Mouse (Mus musculus): Measurements from ENCODE around the gene Hivep2. TPM values are rescaled to one million over a fixed set of nuclear protein-coding genes. Genes with fewer than 3 reads are reported as not detected.

Gene Hivep2
- polyA plus RNA-seq, 1 experiment from 2014 or later = 6.5 TPM

DNA sequence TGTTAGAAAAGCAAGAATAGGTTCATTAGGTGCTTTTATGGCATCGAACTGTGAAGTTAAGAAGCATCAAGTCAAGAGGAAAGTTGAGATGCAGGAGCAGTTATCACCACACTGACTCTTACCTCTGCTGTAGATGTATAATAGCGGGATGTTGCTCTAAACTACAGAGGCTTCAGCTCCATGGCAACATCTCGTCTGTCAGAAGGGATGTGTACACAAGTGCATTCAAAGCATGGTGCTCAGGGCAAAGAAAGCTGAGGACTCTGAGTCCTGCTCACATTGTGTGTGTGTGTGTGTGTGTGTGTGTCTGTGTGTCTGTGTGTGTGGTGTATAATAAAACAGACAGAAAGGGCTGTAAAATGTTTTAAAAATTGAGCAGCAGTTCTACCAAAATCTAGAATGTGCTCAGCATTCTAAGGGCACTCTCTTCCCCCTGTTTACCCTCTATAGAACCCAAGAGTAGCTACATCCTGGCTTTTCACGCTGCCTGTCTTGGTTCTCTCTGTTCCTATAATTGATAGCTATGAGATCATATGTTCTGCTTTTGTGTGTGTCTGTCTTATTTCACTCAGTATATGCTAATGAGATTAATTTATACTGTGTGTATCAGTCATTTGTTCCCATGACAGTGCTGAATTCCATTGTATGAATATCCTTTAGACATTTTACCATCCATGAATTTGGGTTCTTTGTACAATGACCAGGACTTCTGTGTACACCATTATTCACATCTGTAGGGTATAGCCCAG is 39.1 kb downstream of the Hivep2 start:
- no peaks in the 10 kb centered on the region for H3K4me1 ChIP-seq
- H3K9me3 ChIP-seq = no peaks in the 10 kb centered on the region
- 73% methylated on average over 4 of the region's 4 CpGs for WGBS
- ATAC-seq (ENCODE audit: low FRiP score, low read depth) = no peak
- no peaks in the 10 kb centered on the region for H3K36me3 ChIP-seq
- H3K4me3 ChIP-seq = no peak overlapping the region
- no peak overlapping the region for H3K4me2 ChIP-seq (replicated peaks)
- no peaks in the 10 kb centered on the region for H3K27me3 ChIP-seq
- no peak overlapping the region for H3K27ac ChIP-seq
- no peak overlapping the region for H3K9ac ChIP-seq

DNA sequence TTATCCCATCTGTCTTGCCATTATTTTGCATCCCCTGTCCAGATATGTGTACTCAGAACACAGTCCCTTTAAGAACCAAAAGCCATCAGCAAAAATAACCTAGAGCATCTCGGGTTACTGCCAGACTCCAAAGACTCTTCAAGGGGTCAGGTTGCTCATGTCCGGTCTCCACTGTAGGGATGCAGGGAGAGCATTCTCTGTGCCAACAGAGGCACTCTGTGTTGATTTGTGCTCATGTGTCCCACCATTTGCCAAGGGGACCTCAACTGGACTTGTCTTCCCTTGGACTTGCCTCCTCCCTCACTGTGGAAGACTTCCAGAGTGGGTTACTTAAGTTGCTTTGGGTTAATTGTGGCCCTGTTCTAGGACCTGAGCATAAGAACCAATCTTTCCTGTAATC is 43.8 kb downstream of the Hivep2 start:
- Histone ChIP-seq H3K9me3 (no peaks in the 10 kb centered on the region), H3K27me3 (no peaks in the 10 kb centered on the region), H3K4me1 (no peaks in the 10 kb centered on the region), H3K9ac (no peak overlapping the region), H3K4me3 (no peak overlapping the region), H3K27ac (no peak overlapping the region), H3K4me2 (replicated peaks) (no peak overlapping the region), H3K36me3 (no peaks in the 10 kb centered on the region)
- ATAC-seq (ENCODE audit: low FRiP score, low read depth) = no peak
- 62% methylated on average over 2 of the region's 2 CpGs for WGBS

DNA sequence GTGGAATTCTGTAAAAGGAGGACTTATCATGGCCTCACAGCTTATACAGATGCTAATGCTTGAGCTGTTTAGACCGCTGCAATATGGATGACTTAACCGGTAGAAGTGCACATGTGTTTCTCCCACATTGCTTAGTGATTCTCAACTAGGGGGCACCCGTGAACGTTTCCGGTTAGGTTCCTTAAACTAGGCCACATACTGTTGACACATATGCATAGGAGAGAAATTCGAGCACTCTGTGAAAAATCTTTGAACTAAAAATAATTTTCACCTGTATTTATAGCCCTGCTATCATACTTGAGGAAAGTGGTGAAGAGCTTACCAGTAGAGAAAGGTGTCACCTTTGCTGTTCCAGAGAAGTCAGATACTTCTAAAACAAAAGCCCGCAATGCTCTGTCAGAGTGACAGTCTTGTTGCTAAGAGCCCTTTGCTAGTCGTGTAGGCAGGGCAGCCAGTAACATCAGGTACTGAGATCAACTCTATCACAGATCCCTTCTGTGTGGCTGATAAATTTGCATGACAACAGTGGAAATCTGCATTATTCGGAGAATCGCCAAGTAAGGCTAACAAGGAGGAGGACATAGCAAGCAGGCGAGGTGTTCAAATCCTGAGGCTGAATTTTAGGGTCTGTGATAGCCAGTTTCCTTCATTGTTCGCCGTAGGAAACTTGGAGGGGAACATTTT is 50.6 kb downstream of the Hivep2 start:
- Histone ChIP-seq H3K36me3 (no peaks in the 10 kb centered on the region), H3K9ac (no peak overlapping the region), H3K4me1 (peaks cover 15% of the 10 kb centered on the region), H3K4me2 (replicated peaks) (no peak overlapping the region), H3K9me3 (no peaks in the 10 kb centered on the region), H3K27ac (no peak overlapping the region), H3K27me3 (peaks cover 14% of the 10 kb centered on the region), H3K4me3 (no peak overlapping the region)
- WGBS = 60% methylated on average over 13 of the region's 13 CpGs
- ATAC-seq (ENCODE audit: low FRiP score, low read depth) = no peak

DNA sequence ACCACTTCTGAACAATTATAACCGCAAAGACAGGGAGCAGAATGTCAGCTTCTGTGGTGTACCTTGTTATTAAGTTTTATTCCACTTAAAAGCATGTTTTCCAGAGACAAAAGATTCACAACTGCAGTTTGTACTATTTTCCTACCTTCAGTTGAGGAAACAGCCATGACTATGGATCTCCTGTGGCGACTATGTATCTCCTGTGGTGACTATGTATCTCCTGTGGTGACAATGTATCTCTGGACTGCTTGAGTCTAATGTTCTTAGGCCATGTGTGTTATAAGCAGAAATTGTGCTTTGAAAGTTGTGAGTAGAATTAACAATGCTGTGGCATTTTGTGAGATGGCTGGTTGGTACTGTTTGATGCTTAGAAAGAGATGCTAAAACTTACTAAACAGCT is 51.5 kb downstream of the Hivep2 start:
- no peak for ATAC-seq (ENCODE audit: low FRiP score, low read depth)
- peaks cover 14% of the 10 kb centered on the region for H3K27me3 ChIP-seq
- WGBS = 57% methylated on average over 2 of the region's 2 CpGs
- H3K4me3 ChIP-seq = no peak overlapping the region
- no peak overlapping the region for H3K27ac ChIP-seq
- H3K4me1 ChIP-seq = peaks cover 15% of the 10 kb centered on the region
- H3K9ac ChIP-seq = no peak overlapping the region
- no peak overlapping the region for H3K4me2 ChIP-seq (replicated peaks)
- H3K9me3 ChIP-seq = no peaks in the 10 kb centered on the region
- H3K36me3 ChIP-seq = no peaks in the 10 kb centered on the region

DNA sequence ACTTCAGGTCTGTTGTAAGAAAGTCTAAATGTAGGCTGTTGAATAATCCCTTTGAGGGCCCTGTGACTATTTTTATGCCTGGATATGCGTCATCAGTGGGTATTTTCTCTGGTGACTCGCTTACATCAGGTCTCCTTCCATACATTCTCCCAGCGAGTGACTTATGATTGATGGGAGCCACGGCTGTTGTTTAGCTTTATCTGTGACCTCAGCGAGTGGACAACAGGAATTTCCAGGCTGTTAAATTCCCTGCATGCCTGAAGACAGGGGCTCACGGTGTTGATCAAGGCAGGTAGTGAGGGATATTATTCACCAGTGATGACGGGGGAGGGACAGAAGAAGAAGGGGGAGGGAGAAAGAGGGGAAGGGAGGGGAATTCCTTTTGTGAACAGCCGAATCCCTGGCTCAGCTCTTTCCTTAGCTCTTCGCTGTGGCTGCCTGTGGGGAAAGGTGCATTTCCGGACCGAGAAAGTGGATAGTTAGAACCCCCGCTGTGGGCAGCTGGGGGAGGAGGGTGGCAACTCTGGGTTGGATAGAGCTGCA is 52.0 kb downstream of the Hivep2 start:
- Histone ChIP-seq H3K4me2 (replicated peaks) (peak overlapping the region; percentile 52), H3K36me3 (no peaks in the 10 kb centered on the region), H3K27ac (no peak overlapping the region), H3K4me1 (peaks cover 15% of the 10 kb centered on the region), H3K27me3 (peaks cover 14% of the 10 kb centered on the region), H3K4me3 (peak overlapping the region; percentile 28), H3K9ac (0 out of 2 replicates have a peak overlapping the region, but pooled peaks have one; percentile 50), H3K9me3 (no peaks in the 10 kb centered on the region)
- peak; percentile 79 for ATAC-seq (ENCODE audit: low FRiP score, low read depth)
- whole genome bisulfite sequencing = 2% methylated on average over 12 of the region's 12 CpGs

DNA sequence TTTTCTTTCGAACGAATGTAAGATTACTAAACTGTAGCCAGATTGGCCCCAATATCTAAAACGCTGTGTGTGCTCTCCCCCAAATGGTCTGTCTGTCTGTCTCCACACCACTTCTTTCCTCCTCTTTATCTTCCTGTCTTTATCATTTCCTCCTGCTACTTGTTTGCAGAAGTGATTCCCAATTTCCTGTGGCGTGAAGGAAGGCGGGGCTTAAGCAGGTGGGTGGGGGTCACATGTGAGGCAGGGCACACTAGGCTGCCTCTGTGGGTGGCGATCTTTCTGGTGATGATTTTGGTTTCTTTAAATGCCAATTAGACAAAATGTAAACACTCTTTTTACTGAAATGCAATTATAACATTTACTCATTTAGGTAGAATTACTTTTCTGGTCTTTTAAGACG is 52.8 kb downstream of the Hivep2 start:
- Histone ChIP-seq H3K4me1 (peaks cover 15% of the 10 kb centered on the region), H3K27ac (no peak overlapping the region), H3K9ac (no peak overlapping the region), H3K4me2 (replicated peaks) (peak overlapping the region; percentile 52; the same call in 1 of the 2 replicates), H3K4me3 (no peak overlapping the region), H3K36me3 (no peaks in the 10 kb centered on the region), H3K9me3 (no peaks in the 10 kb centered on the region), H3K27me3 (peaks cover 20% of the 10 kb centered on the region)
- no peak for ATAC-seq (ENCODE audit: low FRiP score, low read depth)
- 34% methylated on average over 7 of the region's 7 CpGs for WGBS

DNA sequence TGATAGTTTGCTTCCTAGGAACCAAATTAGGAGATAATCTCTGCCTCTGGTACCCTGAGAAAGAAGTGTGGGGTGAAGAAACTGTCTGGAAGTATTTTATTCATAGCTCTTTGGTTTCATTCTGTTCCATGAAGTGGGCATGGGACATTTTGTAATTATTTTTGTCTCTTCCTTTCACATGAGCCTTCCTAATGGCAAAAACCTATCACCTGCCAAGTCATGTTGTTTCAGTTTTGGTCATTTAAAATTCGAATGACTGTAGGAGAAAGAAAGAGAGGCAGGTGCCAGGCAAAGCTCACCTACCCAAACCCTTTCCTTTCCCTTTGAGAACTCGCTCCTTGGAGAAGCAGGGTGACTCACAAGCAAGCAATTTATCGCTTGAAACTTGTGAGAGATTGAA is 53.3 kb downstream of the Hivep2 start:
- Histone ChIP-seq H3K4me1 (peaks cover 15% of the 10 kb centered on the region), H3K27ac (no peak overlapping the region), H3K27me3 (peaks cover 25% of the 10 kb centered on the region), H3K4me3 (no peak overlapping the region), H3K4me2 (replicated peaks) (no peak overlapping the region), H3K9me3 (no peaks in the 10 kb centered on the region), H3K9ac (no peak overlapping the region), H3K36me3 (no peaks in the 10 kb centered on the region)
- whole genome bisulfite sequencing = 59% methylated on average over 3 of the region's 3 CpGs
- ATAC-seq (ENCODE audit: low FRiP score, low read depth) = no peak

DNA sequence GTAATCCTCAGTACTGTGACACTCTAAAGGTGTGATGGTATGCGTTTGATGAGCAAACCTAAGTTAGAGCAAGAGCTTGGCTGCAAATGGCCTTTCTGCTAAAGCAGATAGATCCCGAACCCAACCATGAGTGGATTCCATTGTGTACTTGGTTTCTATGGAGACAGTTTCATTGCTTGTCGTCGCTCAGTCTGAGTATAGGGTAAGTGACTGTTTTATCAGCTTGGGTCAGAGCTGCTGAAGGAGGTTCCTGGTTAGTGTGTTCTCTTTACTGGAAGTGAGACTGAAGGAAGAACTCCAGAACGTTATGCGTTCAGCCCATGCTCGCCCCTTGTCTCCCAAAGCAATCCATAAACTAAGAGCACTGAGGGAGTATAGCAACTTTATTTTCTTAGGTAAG is 54.4 kb downstream of the Hivep2 start:
- H3K4me3 ChIP-seq = no peak overlapping the region
- no peak for ATAC-seq (ENCODE audit: low FRiP score, low read depth)
- H3K9me3 ChIP-seq = no peaks in the 10 kb centered on the region
- 59% methylated on average over 7 of the region's 7 CpGs for WGBS
- H3K4me2 ChIP-seq (replicated peaks) = no peak overlapping the region
- no peak overlapping the region for H3K27ac ChIP-seq
- no peaks in the 10 kb centered on the region for H3K36me3 ChIP-seq
- no peak overlapping the region for H3K9ac ChIP-seq
- H3K27me3 ChIP-seq = peaks cover 32% of the 10 kb centered on the region
- peaks cover 15% of the 10 kb centered on the region for H3K4me1 ChIP-seq

DNA sequence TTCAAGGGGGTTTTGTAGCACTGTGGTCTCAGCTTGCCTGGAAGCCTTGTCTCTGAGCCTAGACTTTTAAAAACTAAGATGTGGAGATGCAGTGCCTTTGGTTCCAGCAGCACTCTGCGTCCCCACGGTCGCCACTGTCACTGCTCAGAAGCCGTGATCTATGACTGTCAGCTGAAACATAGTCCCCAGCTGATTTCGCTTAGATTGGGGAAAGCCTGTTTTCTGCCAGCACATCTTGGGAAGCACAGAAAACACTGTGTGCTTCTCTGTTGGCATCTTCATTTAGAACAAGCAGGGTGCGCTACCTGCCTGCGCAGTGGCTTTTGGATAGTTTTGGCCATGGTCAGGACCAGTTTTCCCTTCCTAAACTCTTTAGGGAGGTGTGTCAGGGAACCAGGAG is 59.1 kb downstream of the Hivep2 start:
- WGBS = 88% methylated on average over 7 of the region's 7 CpGs
- no peaks in the 10 kb centered on the region for H3K4me1 ChIP-seq
- H3K9me3 ChIP-seq = no peaks in the 10 kb centered on the region
- H3K36me3 ChIP-seq = no peaks in the 10 kb centered on the region
- no peak overlapping the region for H3K9ac ChIP-seq
- ATAC-seq (ENCODE audit: low FRiP score, low read depth) = no peak
- H3K4me3 ChIP-seq = no peak overlapping the region
- H3K4me2 ChIP-seq (replicated peaks) = no peak overlapping the region
- H3K27ac ChIP-seq = no peak overlapping the region
- H3K27me3 ChIP-seq = peaks cover 43% of the 10 kb centered on the region

DNA sequence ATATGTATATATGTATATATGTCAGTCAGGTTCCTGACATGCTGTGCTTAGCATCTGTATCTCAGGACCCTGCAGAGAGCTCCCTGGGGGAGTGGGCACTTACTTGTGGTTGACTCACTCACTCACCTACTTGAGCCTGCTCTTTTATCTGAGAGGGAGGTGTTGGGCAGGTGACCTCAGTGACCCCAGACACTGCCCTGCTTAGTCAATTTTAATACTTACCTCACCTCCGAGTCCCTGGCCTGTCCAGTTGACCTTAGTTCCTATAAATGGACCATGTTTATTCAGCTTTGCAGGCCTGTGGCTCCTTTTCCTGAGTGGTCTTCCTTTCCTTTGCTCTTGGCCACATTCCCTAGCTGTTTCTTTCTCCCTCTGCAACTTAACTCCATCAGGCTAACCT is 61.9 kb downstream of the Hivep2 start:
- Histone ChIP-seq H3K9ac (no peak overlapping the region), H3K27ac (no peak overlapping the region), H3K27me3 (peaks cover 37% of the 10 kb centered on the region), H3K36me3 (no peaks in the 10 kb centered on the region), H3K4me3 (no peak overlapping the region), H3K4me2 (replicated peaks) (no peak overlapping the region), H3K4me1 (no peaks in the 10 kb centered on the region), H3K9me3 (no peaks in the 10 kb centered on the region)
- no peak for ATAC-seq (ENCODE audit: low FRiP score, low read depth)
- WGBS = 69% methylated on average over 1 of the region's 1 CpGs

DNA sequence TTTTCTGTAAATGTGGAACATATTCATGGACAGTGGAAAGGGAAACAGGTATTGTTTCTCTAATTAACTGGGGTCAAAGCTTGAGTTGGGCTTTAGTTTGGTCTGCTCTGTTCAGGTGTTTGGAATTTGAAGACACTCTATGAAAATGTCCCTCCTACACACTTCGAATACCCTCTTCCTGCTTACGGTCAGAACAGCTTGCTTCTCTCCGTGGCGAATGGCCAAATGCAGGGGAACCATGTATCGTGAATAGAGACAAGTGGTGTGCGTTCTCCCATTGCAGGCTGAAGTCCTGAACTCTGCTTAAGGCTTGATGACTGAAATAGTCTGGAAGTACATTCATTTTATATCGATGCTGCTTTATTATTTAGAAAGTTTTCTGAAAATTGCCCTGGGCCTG is 63.1 kb downstream of the Hivep2 start:
- Histone ChIP-seq H3K27me3 (peaks cover 38% of the 10 kb centered on the region), H3K36me3 (no peaks in the 10 kb centered on the region), H3K4me3 (no peak overlapping the region), H3K4me1 (no peaks in the 10 kb centered on the region), H3K9me3 (no peaks in the 10 kb centered on the region), H3K9ac (no peak overlapping the region), H3K4me2 (replicated peaks) (no peak overlapping the region), H3K27ac (no peak overlapping the region)
- WGBS = 88% methylated on average over 7 of the region's 7 CpGs
- ATAC-seq (ENCODE audit: low FRiP score, low read depth) = no peak

DNA sequence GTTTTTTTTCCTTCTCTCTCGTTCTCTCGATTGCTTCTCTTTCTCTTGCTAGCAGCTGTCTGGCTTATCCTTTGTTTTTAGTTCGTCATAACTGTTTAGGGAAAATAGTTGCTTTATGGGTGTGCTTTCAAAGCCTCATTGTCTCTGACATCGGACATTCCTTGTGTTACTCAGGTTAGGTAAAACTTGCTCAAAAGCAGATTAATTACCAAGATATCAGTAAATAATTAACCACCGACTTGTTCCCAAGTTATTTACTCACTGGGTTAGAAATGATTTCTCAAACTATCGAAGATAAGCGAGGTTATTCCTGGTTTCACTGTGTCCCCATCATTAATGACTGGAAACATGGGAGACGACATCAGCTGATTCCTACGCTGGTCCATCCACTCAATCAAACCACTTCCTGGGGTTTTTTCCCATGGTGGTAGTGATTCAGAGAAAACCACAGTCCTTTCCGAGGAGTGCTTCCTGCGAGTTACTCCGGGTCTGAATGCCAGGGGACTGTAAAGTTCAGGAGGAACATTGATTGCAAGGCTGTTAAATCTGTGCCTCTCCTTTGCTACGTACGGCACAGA is 64.7 kb downstream of the Hivep2 start:
- Histone ChIP-seq H3K4me2 (replicated peaks) (no peak overlapping the region), H3K4me3 (no peak overlapping the region), H3K27me3 (peaks cover 34% of the 10 kb centered on the region), H3K36me3 (no peaks in the 10 kb centered on the region), H3K9ac (no peak overlapping the region), H3K27ac (no peak overlapping the region), H3K9me3 (no peaks in the 10 kb centered on the region), H3K4me1 (no peaks in the 10 kb centered on the region)
- 85% methylated on average over 14 of the region's 14 CpGs for WGBS
- no peak for ATAC-seq (ENCODE audit: low FRiP score, low read depth)

Measured in limb, embryonic 13.5 days (tissue).